Mouse (Mus musculus) kidney, adult 2 months (tissue): ENCODE measurements at regions not wholly inside any gene's neighbourhood (a gene's known extent, or its start where the extent isn't known, plus 50 kb on each side); places are given as distances from the start of the nearest gene placed in this dataset.

ENCODE experiments used
- DNase-seq: peaks from one replicate; pipeline ENCODE4 v3.0.0; 2021
- H3K27ac ChIP-seq: fragments of 200-500 bp; 2 replicates; pipeline ENCODE4 v1.5.1; 2012; ENCODE audit warnings: low read depth, low read length, control low read depth, inconsistent platforms; ENCODE audit not compliant: insufficient read depth
- H3K27me3 ChIP-seq: fragments of 200-500 bp; replicated peaks from 2 replicates; pipeline ENCODE4 v1.6.1; 2012; ENCODE audit warnings: mild to moderate bottlenecking, moderate library complexity, low read length, inconsistent platforms; ENCODE audit not compliant: control insufficient read depth, insufficient read depth
- H3K36me3 ChIP-seq: fragments of 200-500 bp; 2 replicates; pipeline ENCODE4 v1.6.1; 2012; ENCODE audit warnings: mild to moderate bottlenecking, moderate library complexity, low read length, inconsistent platforms; ENCODE audit not compliant: control insufficient read depth, insufficient read depth
- H3K4me1 ChIP-seq: fragments of 200-500 bp; 2 replicates; pipeline ENCODE4 v1.6.1; 2011; ENCODE audit warnings: low read length; ENCODE audit not compliant: control insufficient read depth, insufficient read depth
- H3K4me3 ChIP-seq: fragments of 200-500 bp; 2 replicates; pipeline ENCODE4 v1.5.1; 2011; ENCODE audit warnings: mild to moderate bottlenecking, low read depth, low read length, control low read depth; ENCODE audit not compliant: insufficient read depth
- CTCF ChIP-seq: fragments of 200-500 bp; conservative IDR thresholded peaks from 2 replicates; pipeline ENCODE4 v1.5.1; 2011; ENCODE audit warnings: low read depth, mild to moderate bottlenecking, control low read depth, low read length, moderate library complexity, mixed read lengths; ENCODE audit not compliant: insufficient read depth, insufficient read length
- POLR2A ChIP-seq: fragments of 200-500 bp; IDR thresholded peaks from one replicate; pipeline ENCODE4 v1.6.1; 2011; ENCODE audit warnings: low read depth, low read length, control low read depth
- WGBS: fragments of 180-500 bp; shearing (Covaris S2); methylation state at CpG from one replicate; pipeline ENCODE4 v1.1.7; 2018; 5-methylcytosine and 5-hydroxymethylcytosine counted together

DNA sequence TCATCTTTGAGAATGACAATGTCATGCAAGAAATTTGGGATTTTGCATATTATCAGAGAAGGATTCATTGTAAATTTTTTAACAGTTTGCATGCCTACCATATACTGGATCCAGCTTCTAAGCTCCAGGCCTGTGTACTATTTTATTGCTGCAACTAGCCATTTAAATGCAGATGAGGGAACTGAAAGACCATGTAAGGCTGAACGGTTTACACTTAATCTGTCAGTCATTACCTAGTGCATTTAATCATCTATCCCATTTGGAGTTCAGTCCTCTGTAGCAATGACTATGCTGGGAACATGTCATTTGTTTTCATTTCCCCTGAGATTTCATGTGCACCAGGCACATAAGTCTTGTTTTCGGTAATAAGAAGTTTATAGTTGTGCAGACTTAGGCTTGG is 631.8 kb upstream of the Gm21961 start:
- 27% methylated on average over 2 of the region's 2 CpGs for WGBS
- no peak overlapping the region for H3K4me3 ChIP-seq
- H3K27me3 ChIP-seq = no peaks in the 10 kb centered on the region
- peak; percentile 38 for DNase-seq
- H3K27ac ChIP-seq = no peak overlapping the region
- TF ChIP-seq POLR2A = no peak
- TF ChIP-seq CTCF = no peak
- no peaks in the 10 kb centered on the region for H3K4me1 ChIP-seq
- H3K36me3 ChIP-seq = no peaks in the 10 kb centered on the region

DNA sequence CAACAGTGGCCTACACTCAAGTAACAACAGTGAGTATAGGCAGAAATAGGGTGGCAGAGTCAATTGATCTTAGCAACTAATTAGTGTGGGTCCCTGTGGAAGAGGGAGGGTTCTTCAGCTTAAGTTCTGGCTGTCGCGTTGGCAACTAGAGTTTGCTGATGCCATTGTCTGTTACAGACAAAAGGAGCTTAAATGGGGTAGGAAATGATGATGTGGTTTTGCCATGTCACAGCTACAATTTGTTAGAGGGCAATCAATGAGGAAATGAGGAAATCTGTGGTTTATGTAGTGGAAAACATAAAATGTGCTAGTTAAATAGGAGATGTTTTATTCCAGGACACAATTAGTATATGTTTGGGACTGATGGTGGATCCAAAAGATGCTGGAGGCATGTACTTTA is 624.8 kb upstream of the Gm21961 start:
- no peaks in the 10 kb centered on the region for H3K27me3 ChIP-seq
- no peak for TF ChIP-seq CTCF
- WGBS = 75% methylated on average over 2 of the region's 2 CpGs
- H3K4me3 ChIP-seq = no peak overlapping the region
- no peaks in the 10 kb centered on the region for H3K4me1 ChIP-seq
- no peak for DNase-seq
- no peaks in the 10 kb centered on the region for H3K36me3 ChIP-seq
- no peak overlapping the region for H3K27ac ChIP-seq

DNA sequence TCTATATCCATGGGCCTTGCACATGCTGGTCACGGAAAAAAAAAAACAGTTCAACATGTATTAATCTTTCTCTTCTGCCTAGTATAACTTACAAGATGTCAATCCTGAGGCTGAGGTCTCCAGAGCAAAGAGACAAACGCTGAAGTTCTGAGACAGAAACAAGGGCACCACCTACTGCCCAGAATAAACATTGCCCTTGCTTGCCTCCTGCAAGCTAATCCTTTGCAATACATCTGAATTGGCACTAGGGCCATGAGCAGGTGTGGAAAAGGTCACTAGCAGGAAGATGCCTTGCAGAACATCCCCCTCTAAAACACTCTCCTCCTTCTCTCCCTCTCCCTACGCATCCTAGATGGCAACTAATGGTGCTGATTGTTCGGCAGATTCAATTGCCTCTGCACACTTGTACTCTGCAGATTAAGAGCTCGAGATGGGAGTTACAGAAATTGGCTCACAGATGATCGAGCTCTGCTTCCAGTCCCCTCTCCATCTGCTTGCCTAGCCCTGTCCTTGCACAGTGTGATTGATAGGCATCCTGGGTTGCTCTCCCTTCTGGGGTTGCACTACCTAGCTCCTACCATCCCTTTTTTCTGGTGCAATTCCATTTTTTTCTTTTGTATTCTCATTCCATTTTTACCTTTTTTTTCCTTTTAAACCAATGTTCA is 622.9 kb upstream of the Gm21961 start:
- DNase-seq = peak; percentile 52
- Histone ChIP-seq H3K27me3 (no peaks in the 10 kb centered on the region), H3K4me3 (no peak overlapping the region), H3K36me3 (no peaks in the 10 kb centered on the region), H3K27ac (no peak overlapping the region), H3K4me1 (no peaks in the 10 kb centered on the region)
- 30% methylated on average over 6 of the region's 6 CpGs for WGBS
- TF ChIP-seq POLR2A (no peak), CTCF (peak; percentile 65)

DNA sequence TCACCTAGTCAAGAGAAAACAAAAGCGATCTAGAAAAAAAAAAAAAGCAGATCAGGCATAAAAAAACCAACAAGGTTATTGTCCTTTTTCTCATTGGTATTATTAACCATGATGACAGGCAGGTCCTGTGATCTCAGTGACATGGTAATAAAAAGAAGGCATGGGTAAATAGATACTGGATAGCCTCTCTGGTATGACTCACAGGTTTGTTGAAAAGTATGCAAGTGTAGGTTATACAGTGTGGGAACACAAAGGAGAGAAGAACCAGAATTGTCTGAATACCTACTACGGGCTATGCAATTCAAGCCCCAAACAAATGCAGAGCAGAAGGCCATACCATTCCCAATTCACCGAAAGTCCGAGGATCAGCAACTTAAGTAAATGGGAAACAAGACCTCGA is 617.7 kb upstream of the Gm21961 start:
- WGBS = 77% methylated on average over 5 of the region's 5 CpGs
- Histone ChIP-seq H3K27me3 (no peaks in the 10 kb centered on the region), H3K4me1 (no peaks in the 10 kb centered on the region), H3K27ac (no peak overlapping the region), H3K36me3 (no peaks in the 10 kb centered on the region), H3K4me3 (no peak overlapping the region)
- TF ChIP-seq POLR2A (no peak), CTCF (no peak)
- no peak for DNase-seq

DNA sequence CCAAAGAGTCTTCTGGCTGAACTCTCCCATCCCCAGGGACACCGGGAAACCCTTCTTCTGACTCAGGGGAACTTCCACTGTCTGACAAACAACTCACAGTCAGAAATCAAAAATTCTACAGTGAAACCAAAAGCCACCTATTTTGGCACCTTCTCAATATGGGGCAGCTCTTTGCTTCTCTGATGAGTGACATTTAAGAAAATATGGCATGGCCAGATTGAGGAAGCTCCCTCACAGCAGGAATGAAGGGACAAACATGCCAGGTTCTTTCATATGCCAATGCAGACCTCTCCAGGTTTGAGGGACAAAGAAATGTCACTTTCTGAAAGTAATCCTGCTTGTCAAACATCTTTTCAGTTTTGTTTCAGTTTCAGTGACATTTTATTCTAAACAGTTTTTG is 615.8 kb upstream of the Gm21961 start:
- Histone ChIP-seq H3K4me3 (no peak overlapping the region), H3K36me3 (no peaks in the 10 kb centered on the region), H3K27me3 (no peaks in the 10 kb centered on the region), H3K27ac (no peak overlapping the region), H3K4me1 (no peaks in the 10 kb centered on the region)
- DNase-seq = no peak
- no peak for TF ChIP-seq CTCF
- no peak for TF ChIP-seq POLR2A
- 87% methylated on average over 1 of the region's 1 CpGs for WGBS

DNA sequence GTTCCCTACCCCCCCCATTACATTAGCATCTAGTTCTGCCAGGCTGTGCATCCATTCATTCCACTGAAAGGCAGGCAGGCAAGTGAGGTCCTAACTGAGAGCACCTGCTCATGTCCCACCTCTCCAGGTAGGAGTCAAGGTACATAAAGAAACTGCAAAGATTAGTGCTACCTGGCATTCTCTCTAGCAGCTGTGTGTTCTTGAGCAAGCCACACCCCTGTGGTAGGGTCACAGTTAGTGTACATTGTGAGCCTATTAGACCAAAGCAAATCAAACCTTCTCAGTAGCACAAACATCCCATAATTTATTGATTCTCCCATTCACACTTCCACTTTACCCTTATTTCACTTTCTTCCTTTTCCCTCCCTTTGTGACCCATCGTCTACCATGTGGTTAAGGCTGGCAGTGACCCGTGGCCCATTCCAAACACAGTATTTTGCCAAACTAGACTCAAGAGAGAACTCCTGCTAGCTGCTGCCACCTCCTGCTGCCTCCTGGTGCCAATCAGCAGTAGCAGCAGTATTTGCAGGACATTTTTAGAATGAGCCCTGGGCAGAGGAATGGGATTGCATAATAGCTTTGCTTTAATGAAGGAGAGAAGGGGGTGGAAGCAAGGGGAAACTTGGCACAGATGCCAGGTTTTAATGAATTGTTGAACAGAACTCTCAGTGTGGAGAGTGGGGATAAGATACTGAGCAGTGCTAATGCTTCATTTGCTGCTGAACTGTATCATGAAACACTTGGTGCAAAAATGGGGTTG is 578.2 kb upstream of the Gm21961 start:
- Histone ChIP-seq H3K27ac (no peak overlapping the region), H3K4me1 (no peaks in the 10 kb centered on the region), H3K4me3 (no peak overlapping the region), H3K36me3 (no peaks in the 10 kb centered on the region), H3K27me3 (no peaks in the 10 kb centered on the region; the same call in 1 of the 2 replicates)
- TF ChIP-seq POLR2A (no peak), CTCF (no peak)
- peak; percentile 36 for DNase-seq
- WGBS = 40% methylated on average over 2 of the region's 2 CpGs

DNA sequence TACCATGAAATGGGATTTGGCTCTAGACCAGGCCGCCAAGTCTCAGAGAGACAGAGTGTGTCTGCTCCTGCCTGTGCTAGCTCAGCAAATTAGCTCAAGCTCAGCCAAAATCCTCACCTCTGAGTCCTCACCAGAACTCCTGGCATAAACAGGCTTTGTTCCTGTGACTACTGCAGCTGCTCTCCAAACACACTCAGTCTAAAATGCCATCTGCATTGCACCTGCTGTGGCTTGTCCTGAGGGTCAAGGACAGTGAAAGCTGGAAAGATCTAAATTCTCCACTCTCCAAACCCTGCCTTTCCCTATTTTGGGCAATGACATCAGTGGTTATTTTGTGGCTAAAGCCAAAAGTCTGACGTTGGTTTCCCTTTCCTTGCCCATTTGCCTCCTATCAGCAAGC is 570.9 kb upstream of the Gm21961 start:
- no peak for TF ChIP-seq POLR2A
- TF ChIP-seq CTCF = no peak
- 70% methylated on average over 2 of the region's 2 CpGs for WGBS
- DNase-seq = no peak

DNA sequence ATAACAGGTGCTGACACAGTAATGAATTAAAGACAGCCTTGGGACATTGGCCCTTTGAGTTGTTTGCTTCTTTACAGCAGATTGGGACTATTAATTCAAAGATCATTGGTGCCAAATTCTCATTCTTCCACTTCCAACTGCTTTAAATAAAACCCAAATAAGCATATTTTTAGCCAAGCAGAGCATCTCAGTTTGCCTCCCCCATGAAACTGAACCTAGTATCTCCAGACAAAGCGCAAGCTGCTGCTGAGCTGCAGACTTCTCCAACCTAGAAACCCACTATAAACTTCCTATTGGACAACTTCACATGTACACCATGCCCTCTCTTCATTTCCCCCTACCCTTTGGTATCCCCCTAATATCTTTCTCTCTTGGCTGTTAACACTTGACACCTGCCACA is 564.6 kb upstream of the Gm21961 start:
- Histone ChIP-seq H3K4me3 (no peak overlapping the region), H3K27ac (no peak overlapping the region), H3K36me3 (no peaks in the 10 kb centered on the region), H3K4me1 (no peaks in the 10 kb centered on the region), H3K27me3 (no peaks in the 10 kb centered on the region)
- no peak for DNase-seq
- TF ChIP-seq CTCF (no peak), POLR2A (no peak)
- WGBS = 64% methylated on average over 1 of the region's 1 CpGs

More for the DNA sequence above, 570.9 kb upstream of the Gm21961 start:
- Histone ChIP-seq H3K27ac (no peak overlapping the region), H3K4me3 (no peak overlapping the region), H3K27me3 (no peaks in the 10 kb centered on the region), H3K36me3 (no peaks in the 10 kb centered on the region), H3K4me1 (no peaks in the 10 kb centered on the region)
